Mouse (Mus musculus) G1E-ER4 (cell line): ENCODE measurements around the gene Olfr284. TPM values are rescaled to one million over a fixed set of nuclear protein-coding genes. Genes with fewer than 3 reads are reported as not detected.

Experiments used
- GATA1 ChIP-seq: IDR thresholded peaks from one replicate; pipeline ENCODE4 v1.8.0; 2012; ENCODE audit warnings: low read length, inconsistent platforms
- polyA plus RNA-seq: library from polyadenylated mRNA; stranded (reverse); fragments of >175 nt; gene quantifications from 2 replicates; pipeline ENCODE4 v1.2.3, GENCODE M21; 2012

Gene Olfr284
- not detected in 2 replicates for polyA plus RNA-seq

DNA sequence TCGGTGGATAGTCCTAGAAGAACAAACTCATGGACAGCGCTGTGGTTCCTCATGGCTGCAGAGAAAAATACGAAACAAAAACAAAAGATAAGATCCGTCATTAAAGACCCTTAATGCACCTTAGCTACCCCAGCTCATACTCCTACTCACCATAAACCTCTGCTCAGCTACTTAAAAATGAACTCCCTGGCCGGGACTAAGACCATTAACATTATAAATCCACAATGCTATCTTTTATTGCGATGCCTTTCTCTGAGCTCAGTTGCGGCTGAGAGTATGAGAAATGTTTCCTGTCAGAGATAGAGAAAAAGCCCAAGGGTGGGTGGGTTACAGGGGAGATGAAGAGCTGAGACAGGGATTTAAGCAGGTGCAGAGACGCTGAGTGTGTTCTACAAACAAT is at the start of gene Olfr284:
Olfr284 (minus strand) TSS at position 101 of the 400 bp plus-strand sequence.
- TF ChIP-seq GATA1, result no peak

DNA sequence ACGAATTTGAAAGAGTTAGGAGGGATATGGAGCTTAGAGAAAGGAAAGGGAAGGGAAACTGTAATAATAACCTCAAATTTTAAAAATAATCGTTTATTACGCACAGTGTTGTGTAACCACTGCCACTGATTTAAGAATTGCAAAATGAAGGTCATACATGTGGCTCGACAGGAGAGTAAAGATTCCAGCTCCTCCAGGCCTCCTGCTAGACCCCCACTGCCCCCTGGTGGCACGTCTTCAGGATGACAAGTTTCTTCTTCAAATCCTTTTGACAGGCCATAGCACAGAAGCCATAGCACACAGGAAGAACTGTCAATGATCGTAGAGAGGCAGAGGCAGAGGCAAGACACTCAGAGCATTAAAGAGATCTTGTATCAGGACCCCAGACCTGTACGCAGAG is 49.0 kb upstream of the Olfr284 start:
- no peak for TF ChIP-seq GATA1

DNA sequence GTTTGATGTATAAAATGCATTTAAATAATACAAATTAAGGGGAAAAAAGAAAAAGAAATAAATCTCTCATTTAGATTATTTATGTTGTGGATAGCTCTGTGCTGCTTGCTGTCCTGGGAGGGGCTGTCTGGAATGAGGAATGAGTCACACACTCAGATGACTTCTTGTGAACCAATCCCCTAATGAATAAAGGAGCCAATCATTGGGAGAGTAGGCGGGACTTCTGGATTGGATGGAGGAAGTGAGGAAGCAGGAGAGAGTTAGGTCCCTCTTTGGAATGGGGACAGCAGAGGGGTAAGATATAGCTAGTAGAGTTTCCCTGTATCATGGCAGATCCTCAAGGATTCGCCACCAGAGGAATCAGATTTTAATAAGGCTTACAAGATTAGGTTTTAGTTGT is 46.8 kb upstream of the Olfr284 start:
- TF ChIP-seq GATA1, result no peak

DNA sequence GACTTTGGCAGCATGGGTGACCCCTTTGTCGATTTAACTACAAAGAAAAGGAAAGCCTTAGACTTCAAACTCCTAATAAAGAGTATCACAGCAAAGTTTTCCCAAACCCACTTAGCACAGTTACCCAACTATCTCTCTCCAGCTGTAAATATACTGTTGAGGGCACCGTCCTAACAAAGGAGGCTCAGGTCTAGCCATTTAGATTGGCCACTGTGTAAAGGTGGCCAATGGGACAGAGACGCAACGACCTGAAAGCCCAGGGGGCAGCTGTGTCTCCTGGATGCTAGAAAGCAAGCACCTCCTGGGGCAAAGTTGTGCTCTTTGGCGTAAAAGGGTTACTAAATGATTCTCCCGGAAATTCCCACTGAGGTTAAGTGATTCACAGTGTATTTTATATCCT is 40.1 kb upstream of the Olfr284 start, which contains the start of gene Olfr283:
Olfr283 (minus strand) TSS at position 101 of the 400 bp plus-strand sequence.
- TF ChIP-seq GATA1, result no peak

DNA sequence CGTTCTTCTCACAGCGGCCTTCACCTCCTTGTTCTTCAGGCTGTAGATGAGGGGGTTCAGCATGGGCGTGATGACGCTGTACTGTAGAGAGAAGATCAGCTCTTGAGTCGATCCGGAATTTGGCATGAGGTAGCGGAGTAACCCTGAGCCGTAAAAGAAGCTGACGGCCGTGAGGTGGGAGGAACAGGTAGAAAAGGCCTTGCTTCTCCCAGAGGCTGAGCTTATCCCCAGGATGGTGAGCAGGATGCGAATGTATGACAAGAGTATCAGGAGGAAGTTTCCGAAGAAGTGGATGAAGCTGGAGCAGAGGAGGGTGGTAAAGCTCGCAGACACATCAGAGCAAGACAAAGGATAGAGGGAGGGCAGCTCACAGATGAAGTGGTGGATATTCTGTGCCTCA is 37.4 kb upstream of the Olfr284 start:
- TF ChIP-seq GATA1, result no peak

DNA sequence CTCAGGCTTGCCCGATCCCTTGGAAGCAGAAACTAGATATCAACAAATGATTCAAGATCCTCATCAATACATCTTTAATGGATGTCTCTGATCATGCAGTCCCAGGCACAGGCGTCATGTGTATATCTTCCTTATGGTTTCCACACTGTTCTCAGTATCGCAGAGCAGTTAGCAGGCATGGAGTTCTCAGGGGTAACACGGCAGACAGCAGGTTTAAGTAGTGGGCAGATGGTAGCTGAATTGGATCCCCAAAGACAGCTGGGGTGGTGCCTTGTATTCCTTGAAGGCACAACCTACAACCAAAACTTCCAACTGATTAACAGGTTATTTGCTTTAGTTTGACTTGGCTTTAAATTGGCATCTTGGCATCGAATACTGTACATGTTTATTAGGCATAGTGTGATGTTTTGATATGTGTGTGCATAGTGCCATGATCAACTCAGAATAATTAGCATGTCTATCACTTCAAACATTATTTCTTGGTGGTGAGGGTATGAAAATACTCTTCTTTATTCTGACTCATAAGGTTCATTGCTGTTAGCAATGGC is 23.5 kb downstream of the Olfr284 start, which contains the start of gene Olfr285:
Olfr285 (minus strand) TSS at position 177 of the 548 bp plus-strand sequence.
- no peak for TF ChIP-seq GATA1

DNA sequence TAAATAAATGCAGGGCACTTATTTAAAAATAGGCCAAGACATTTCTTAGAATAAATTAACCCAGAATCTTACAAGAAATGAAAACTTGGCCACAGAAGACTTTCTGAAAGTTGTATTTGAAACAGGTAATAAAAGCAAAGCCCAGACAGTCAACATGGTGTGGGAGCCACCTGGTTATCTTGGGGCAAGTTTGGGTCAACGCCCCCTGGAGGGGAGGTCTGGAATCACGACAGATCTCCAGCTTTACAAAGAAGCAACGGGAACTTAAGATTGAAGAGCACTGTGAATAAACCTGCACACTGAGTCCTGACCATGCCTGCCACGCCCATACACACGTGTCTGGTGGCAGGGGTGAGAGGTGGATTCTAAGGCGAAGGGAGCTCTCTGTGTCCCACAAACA is 25.1 kb downstream of the Olfr284 start:
- no peak for TF ChIP-seq GATA1

GRCm38 (mm10) chr15:98295628-98296551 is 44.9 kb downstream of the Olfr284 start, which contains the start of gene Zfp641:
TSS of gene Zfp641 (minus strand) at chr15:98296161.
- TF ChIP-seq GATA1, result no peak

DNA sequence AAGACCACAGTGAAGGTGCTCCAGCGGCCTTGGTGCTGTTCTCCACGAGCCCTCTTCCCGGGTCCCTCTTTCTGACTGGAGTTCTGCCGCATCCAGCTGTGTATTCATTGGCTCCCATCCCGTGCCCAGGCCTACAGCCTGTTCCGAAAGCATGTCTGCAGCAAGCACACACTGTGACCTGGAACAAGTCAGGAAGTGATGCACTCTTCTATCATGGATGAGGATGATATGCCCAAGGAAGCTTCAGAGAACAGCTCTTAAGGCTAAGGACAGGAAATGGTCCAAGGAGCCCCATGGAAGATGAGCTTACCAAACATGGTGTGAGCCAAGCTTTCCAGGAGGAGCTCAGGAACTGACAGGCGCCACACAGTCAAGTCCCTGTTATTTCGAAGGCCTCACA is 47.1 kb downstream of the Olfr284 start:
- no peak for TF ChIP-seq GATA1

Other genes with a start within 250 kb of the Olfr284 start
- 23.9 and 28.6 TPM in 2 replicates for gene Pfkm, start 248.4 kb downstream of the Olfr284 start, polyA plus RNA-seq
- gene Senp1, start 247.2 kb downstream of the Olfr284 start, polyA plus RNA-seq, result 17.4 and 18.2 TPM in 2 replicates
- gene Asb8, start 175.4 kb downstream of the Olfr284 start, polyA plus RNA-seq, result 5.4 and 7.5 TPM in 2 replicates
- gene Ccdc184, start 173.8 kb downstream of the Olfr284 start, polyA plus RNA-seq, result not detected in 2 replicates
- gene Olfr288, start 145.4 kb downstream of the Olfr284 start, polyA plus RNA-seq, result not detected in 2 replicates
- gene Gm44579, start 120.0 kb downstream of the Olfr284 start, polyA plus RNA-seq, result not detected in 2 replicates
- gene Olfr287, start 119.9 kb downstream of the Olfr284 start, polyA plus RNA-seq, result not detected in 2 replicates
- gene Olfr286, start 106.5 kb downstream of the Olfr284 start, polyA plus RNA-seq, result not detected in 2 replicates
- gene H1fnt, start 83.7 kb downstream of the Olfr284 start, polyA plus RNA-seq, result not detected in 2 replicates
- gene Zfp641, start 44.8 kb downstream of the Olfr284 start, polyA plus RNA-seq, result not detected in 2 replicates
- gene Olfr285, start 23.6 kb downstream of the Olfr284 start, polyA plus RNA-seq, result not detected in 2 replicates
- gene Olfr283, start 40.0 kb upstream of the Olfr284 start, polyA plus RNA-seq, result not detected in 2 replicates
- not detected in 2 replicates for gene Olfr282, start 90.2 kb upstream of the Olfr284 start, polyA plus RNA-seq
- gene Olfr281, start 111.6 kb upstream of the Olfr284 start, polyA plus RNA-seq, result not detected in 2 replicates
- gene OR5BS1P, start 128.9 kb upstream of the Olfr284 start, polyA plus RNA-seq, result not detected in 2 replicates
- not detected in 2 replicates for gene Lalba, start 141.7 kb upstream of the Olfr284 start, polyA plus RNA-seq
- not detected in 2 replicates for gene Olfr279, start 151.4 kb upstream of the Olfr284 start, polyA plus RNA-seq
- gene Kansl2, start 193.3 kb upstream of the Olfr284 start, polyA plus RNA-seq, result 43.8 and 46.5 TPM in 2 replicates
- gene Ccnt1, start 229.9 kb upstream of the Olfr284 start, polyA plus RNA-seq, result 2.6 and 3.5 TPM in 2 replicates
- not detected in 2 replicates for gene 4930415O20Rik, start 230.0 kb upstream of the Olfr284 start, polyA plus RNA-seq